Mouse (Mus musculus) liver, postnatal 0 days (tissue): ENCODE measurements around the gene Rasgrp1.

Source experiments
- CTCF ChIP-seq: sonication (generic); IDR thresholded peaks from 2 replicates; pipeline ENCODE4 v1.5.1; 2016; ENCODE audit warnings: antibody characterized with exemption, low read depth
- EP300 ChIP-seq: IDR thresholded peaks from 2 replicates; pipeline ENCODE4 v1.6.1; 2016; ENCODE audit warnings: antibody characterized with exemption, low read depth, mild to moderate bottlenecking

DNA sequence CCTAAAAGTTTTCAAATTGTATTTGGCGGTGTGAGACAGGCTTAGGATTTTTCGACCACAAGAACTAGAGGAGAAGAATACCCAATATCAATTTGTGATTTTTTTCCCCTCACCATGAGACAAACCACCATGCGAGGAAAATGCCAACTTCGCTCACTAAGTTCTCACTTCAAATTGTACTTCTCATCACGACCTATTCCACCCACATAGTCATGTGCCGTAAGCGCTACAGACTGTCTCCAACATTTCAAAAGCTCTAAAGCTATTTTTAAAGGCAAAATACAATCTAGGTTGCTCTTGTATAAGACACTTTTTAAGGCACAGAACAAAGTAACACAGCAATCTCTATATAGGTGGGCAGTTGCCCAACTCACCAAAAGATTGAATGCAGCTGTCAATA, 4.9 kb downstream of the Rasgrp1 start:
- TF ChIP-seq CTCF (no peak), EP300 (no peak)
